Mouse (Mus musculus) urinary bladder, postnatal 10 days (tissue): ENCODE data around the gene Atp12a.

Source experiments
- DNase-seq: peaks from one replicate; pipeline ENCODE4 v3.0.0; 2022; ENCODE audit warnings: low spot score

Gene Atp12a

DNA sequence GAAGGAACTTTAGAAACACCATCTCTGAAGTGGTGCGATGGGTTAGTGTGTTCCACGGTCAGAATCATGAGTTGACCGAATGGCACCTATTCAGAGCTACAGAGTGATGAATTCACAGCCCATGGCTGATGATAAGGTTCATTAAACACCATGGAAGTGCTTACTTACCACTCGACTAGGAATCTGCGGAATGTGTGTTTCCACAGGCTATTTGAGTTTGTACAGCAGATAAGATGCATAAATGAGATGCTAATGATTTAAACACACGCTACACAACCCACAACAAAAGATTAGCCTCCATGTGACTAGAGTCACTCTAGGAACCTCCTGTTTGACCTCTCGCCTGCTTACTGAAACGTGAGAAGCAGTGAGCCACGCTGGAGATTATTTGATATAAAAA lies 14.5 kb downstream of the Atp12a start:
- DNase-seq, result no peak

DNA sequence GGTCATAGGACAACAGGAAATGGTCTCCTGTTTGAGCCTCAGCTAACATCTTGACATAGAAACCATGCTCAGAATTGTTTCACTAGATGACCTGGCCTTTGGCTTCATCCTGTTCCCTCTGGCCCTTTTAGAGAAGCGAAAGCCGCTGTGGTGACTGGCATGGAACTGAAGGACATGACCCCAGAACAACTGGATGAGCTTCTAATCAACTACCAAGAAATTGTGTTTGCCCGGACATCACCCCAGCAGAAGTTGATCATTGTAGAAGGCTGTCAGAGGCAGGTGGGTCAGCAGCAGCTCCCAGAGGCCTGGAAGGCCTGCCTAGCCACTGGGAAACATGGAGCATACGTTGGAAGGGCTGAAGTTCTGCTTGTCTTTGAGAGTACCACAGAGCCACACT lies 17.5 kb downstream of the Atp12a start:
- DNase-seq, result no peak

DNA sequence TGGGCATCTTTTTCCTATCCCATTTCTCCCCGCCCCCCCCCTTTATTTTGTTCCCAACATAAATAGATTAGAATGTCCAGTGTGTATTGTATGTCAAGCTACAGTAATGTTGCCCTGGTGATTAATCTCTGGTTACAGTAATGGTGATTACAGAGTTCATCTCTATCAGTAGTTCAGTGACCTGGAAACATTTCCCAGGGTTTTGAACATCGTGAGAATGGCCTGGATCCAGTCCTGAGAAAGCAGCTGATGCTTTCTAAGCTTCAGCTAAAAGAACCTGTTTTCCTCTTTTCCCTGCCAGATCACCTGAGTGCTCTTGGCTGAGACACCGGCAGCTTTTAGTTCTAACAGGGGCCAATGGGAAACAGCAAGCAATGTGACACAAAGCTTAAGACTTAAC lies 25.4 kb downstream of the Atp12a start:
- no peak for DNase-seq

DNA sequence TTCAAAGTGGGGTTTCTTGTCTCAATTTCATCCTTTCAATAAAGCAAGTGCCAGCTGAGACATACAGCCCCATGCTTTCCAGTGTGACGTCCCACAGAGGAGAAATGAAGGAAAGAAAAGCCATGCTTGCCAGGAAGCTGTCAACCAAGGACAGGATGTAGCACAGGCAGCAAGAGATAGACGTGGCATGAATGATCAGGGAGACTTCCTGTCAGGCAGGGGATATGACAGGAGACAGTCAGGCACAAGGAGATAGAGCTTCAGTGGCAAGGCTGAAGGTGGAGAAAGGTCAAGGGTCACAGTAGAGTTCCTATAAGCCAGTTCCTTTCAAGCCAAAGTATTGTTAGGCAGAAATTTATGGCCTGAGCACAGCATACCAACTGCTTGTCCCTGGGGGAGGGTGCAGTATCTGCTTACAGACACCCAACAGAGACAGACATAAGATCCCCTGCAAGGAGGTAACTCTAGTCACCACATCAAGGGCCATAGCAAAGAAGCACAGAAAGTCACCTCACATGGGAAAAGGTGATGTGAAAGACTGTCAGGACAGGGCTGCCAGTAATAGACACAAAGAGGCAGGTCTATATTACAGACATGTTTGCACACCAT lies 28.9 kb downstream of the Atp12a start:
- no peak for DNase-seq

DNA sequence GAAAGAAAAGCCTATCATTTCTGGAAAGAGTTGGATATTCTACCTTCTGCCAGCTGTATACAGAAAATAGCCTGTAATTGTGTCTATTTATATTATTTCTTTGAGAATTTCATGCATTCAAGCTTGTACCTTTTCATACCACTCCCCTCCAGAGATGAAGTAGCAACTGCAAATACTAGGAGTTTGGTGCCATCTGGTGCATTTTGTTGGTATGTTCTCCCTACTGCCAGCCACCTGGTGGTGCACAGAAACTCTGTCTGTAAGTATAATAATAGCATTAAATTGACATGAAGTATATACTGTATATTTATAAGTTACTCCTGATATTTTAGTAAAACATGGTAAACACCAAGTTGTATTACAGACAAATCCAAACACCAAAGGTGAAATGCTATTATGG lies 33.1 kb downstream of the Atp12a start:
- DNase-seq, result no peak

DNA sequence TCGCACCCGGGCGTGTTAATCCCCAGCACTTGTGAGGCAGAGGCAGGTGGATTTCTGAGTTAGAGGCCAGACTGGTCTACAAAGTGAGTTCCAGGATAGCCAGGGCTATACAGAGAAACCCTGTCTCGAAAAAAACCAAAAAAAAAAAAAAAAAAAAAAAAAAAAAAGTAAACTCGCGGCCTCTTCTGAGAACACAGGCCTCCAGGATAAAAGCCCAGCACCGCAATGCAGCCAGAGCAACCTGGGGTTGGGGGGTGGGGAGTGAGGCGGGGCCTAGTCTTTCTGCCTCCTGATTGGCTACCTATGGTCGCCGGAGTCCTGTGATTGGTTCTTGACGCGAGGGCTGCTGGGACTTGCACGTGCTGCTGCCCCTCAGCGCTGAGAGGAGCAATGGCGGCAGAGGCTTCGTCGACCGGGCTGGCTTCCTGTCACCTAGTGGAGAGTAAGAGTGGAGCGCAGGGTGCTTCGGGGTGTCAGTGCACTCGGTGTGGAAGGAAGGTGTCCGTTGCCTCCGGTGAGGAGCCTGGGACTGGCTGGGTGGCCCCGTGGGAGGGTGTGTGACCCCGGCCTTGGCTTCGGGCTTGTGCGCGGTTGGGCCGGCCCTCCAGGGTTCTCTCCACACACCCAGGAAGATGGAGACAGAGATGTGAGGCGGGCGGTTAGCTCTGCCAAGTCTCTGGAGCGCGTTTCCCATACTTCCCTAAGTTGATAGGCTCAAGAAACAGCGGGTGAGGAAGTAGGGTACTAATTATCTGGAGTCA lies 37.6 kb downstream of the Atp12a start, which contains the start of gene Rnf17:
Gene Rnf17 (plus strand): TSS at position 271 of the 761 bp plus-strand sequence.
- DNase-seq, result no peak

DNA sequence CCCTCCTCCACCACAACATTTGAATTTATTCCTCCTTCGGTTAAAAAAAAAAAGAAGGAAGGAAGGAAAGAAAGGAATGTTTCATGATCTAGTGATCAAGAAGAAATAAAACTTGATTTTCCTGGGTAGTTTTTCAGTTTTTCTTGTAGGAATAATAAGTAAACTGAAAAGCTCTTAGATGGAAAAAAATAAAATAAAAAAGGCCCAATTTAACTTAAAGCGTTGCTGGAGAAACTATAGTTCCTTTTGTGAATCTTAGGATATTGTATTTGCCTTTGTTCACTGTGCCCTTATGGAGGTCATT lies 38.2 kb downstream of the Atp12a start:
- DNase-seq, result no peak
